Mouse (Mus musculus): Measurements from ENCODE around the gene Nsmce1. TPM values are rescaled to one million over a fixed set of nuclear protein-coding genes. Genes with fewer than 3 reads are reported as not detected.

Gene Nsmce1
- polyA plus RNA-seq, 1 experiment from 2014 or later = 115 TPM

GRCm38 (mm10) chr7:125516723-125517122, 25.3 kb upstream of the Nsmce1 start:
- Histone ChIP-seq H3K9me3 (ENCODE audit: control insufficient read depth, low read length) (no peaks in the 10 kb centered on the region), H3K27me3 (ENCODE audit: control insufficient read depth, insufficient read depth, low read length) (no peaks in the 10 kb centered on the region), H3K4me2 (ENCODE audit: low read depth, low read length, severe bottlenecking) (no peak overlapping the region), H3K9ac (ENCODE audit: low read length) (no peak overlapping the region), H3K4me1 (replicated peaks; ENCODE audit: control insufficient read depth, insufficient read depth, low read length) (no peaks in the 10 kb centered on the region), H3K4me3 (ENCODE audit: low read depth, low read length) (no peak overlapping the region), H3K27ac (ENCODE audit: low read depth, low read length) (no peak overlapping the region), H3K36me3 (ENCODE audit: control insufficient read depth, insufficient read depth, low read length) (no peaks in the 10 kb centered on the region)
- no peak for DNase-seq (ENCODE audit: low spot score)
- WGBS = 94% methylated on average over 8 of the region's 8 CpGs
- no peak for ATAC-seq (replicated peaks; ENCODE audit: low FRiP score)

GRCm38 (mm10) chr7:125515081-125515853, 23.9 kb upstream of the Nsmce1 start:
- Histone ChIP-seq H3K9ac (ENCODE audit: low read length) (no peak overlapping the region), H3K4me3 (ENCODE audit: low read depth, low read length) (no peak overlapping the region), H3K27me3 (ENCODE audit: control insufficient read depth, insufficient read depth, low read length) (no peaks in the 10 kb centered on the region), H3K36me3 (ENCODE audit: control insufficient read depth, insufficient read depth, low read length) (no peaks in the 10 kb centered on the region), H3K4me1 (replicated peaks; ENCODE audit: control insufficient read depth, insufficient read depth, low read length) (no peaks in the 10 kb centered on the region), H3K4me2 (ENCODE audit: low read depth, low read length, severe bottlenecking) (no peak overlapping the region), H3K9me3 (ENCODE audit: control insufficient read depth, low read length) (no peaks in the 10 kb centered on the region), H3K27ac (ENCODE audit: low read depth, low read length) (no peak overlapping the region)
- no peak for DNase-seq (ENCODE audit: low spot score)
- no peak for ATAC-seq (replicated peaks; ENCODE audit: low FRiP score)
- WGBS = 71% methylated on average over 5 of the region's 5 CpGs

- Histone ChIP-seq H3K9me3 (ENCODE audit: control insufficient read depth, low read length) (no peaks in the 10 kb centered on the region), H3K27me3 (ENCODE audit: control insufficient read depth, insufficient read depth, low read length) (no peaks in the 10 kb centered on the region), H3K27ac (ENCODE audit: low read depth, low read length) (no peak overlapping the region), H3K36me3 (ENCODE audit: control insufficient read depth, insufficient read depth, low read length) (no peaks in the 10 kb centered on the region), H3K4me2 (ENCODE audit: low read depth, low read length, severe bottlenecking) (no peak overlapping the region), H3K9ac (ENCODE audit: low read length) (no peak overlapping the region), H3K4me1 (replicated peaks; ENCODE audit: control insufficient read depth, insufficient read depth, low read length) (no peaks in the 10 kb centered on the region), H3K4me3 (ENCODE audit: low read depth, low read length) (no peak overlapping the region)
- DNase-seq (ENCODE audit: low spot score) = no peak
- WGBS = 76% methylated on average over 2 of the region's 2 CpGs
- no peak for ATAC-seq (replicated peaks; ENCODE audit: low FRiP score)
Measured at GRCm38 (mm10) chr7:125511852-125512251, 20.5 kb upstream of the Nsmce1 start.

- H3K9ac ChIP-seq (ENCODE audit: low read length) = no peak overlapping the region
- ATAC-seq (replicated peaks; ENCODE audit: low FRiP score) (no peak), DNase-seq (ENCODE audit: low spot score) (no peak)
- H3K4me2 ChIP-seq (ENCODE audit: low read depth, low read length, severe bottlenecking) = no peak overlapping the region
- no peaks in the 10 kb centered on the region for H3K4me1 ChIP-seq (replicated peaks; ENCODE audit: control insufficient read depth, insufficient read depth, low read length)
- no peak overlapping the region for H3K27ac ChIP-seq (ENCODE audit: low read depth, low read length)
- 89% methylated on average over 5 of the region's 5 CpGs for WGBS
- H3K36me3 ChIP-seq (ENCODE audit: control insufficient read depth, insufficient read depth, low read length) = no peaks in the 10 kb centered on the region
- H3K4me3 ChIP-seq (ENCODE audit: low read depth, low read length) = no peak overlapping the region
- no peaks in the 10 kb centered on the region for H3K9me3 ChIP-seq (ENCODE audit: control insufficient read depth, low read length)
- no peaks in the 10 kb centered on the region for H3K27me3 ChIP-seq (ENCODE audit: control insufficient read depth, insufficient read depth, low read length)
Measured at GRCm38 (mm10) chr7:125511432-125511831, 20.0 kb upstream of the Nsmce1 start.

- WGBS = 79% methylated on average over 2 of the region's 2 CpGs
- H3K4me1 ChIP-seq (replicated peaks; ENCODE audit: control insufficient read depth, insufficient read depth, low read length) = no peaks in the 10 kb centered on the region
Measured at GRCm38 (mm10) chr7:125507279-125507678, 15.9 kb upstream of the Nsmce1 start.

GRCm38 (mm10) chr7:125505568-125505967, 14.2 kb upstream of the Nsmce1 start:
- 87% methylated on average over 10 of the region's 10 CpGs for WGBS

More at GRCm38 (mm10) chr7:125507279-125507678, 15.9 kb upstream of the Nsmce1 start:
- Histone ChIP-seq H3K27ac (ENCODE audit: low read depth, low read length) (no peak overlapping the region), H3K27me3 (ENCODE audit: control insufficient read depth, insufficient read depth, low read length) (no peaks in the 10 kb centered on the region), H3K4me2 (ENCODE audit: low read depth, low read length, severe bottlenecking) (no peak overlapping the region), H3K36me3 (ENCODE audit: control insufficient read depth, insufficient read depth, low read length) (no peaks in the 10 kb centered on the region), H3K9me3 (ENCODE audit: control insufficient read depth, low read length) (no peaks in the 10 kb centered on the region), H3K9ac (ENCODE audit: low read length) (no peak overlapping the region), H3K4me3 (ENCODE audit: low read depth, low read length) (no peak overlapping the region)
- DNase-seq (ENCODE audit: low spot score) (no peak), ATAC-seq (replicated peaks; ENCODE audit: low FRiP score) (no peak)

GRCm38 (mm10) chr7:125504618-125505017, 13.2 kb upstream of the Nsmce1 start:
- no peaks in the 10 kb centered on the region for H3K36me3 ChIP-seq (ENCODE audit: control insufficient read depth, insufficient read depth, low read length)
- no peaks in the 10 kb centered on the region for H3K27me3 ChIP-seq (ENCODE audit: control insufficient read depth, insufficient read depth, low read length)

More at GRCm38 (mm10) chr7:125505568-125505967, 14.2 kb upstream of the Nsmce1 start:
- ATAC-seq (replicated peaks; ENCODE audit: low FRiP score) (no peak), DNase-seq (ENCODE audit: low spot score) (no peak)
- no peak overlapping the region for H3K9ac ChIP-seq (ENCODE audit: low read length)
- H3K27me3 ChIP-seq (ENCODE audit: control insufficient read depth, insufficient read depth, low read length) = no peaks in the 10 kb centered on the region
- no peaks in the 10 kb centered on the region for H3K4me1 ChIP-seq (replicated peaks; ENCODE audit: control insufficient read depth, insufficient read depth, low read length)
- no peak overlapping the region for H3K4me3 ChIP-seq (ENCODE audit: low read depth, low read length)
- no peaks in the 10 kb centered on the region for H3K36me3 ChIP-seq (ENCODE audit: control insufficient read depth, insufficient read depth, low read length)
- H3K27ac ChIP-seq (ENCODE audit: low read depth, low read length) = no peak overlapping the region
- no peaks in the 10 kb centered on the region for H3K9me3 ChIP-seq (ENCODE audit: control insufficient read depth, low read length)
- H3K4me2 ChIP-seq (ENCODE audit: low read depth, low read length, severe bottlenecking) = no peak overlapping the region

GRCm38 (mm10) chr7:125503374-125504092, 12.1 kb upstream of the Nsmce1 start:
- Histone ChIP-seq H3K27me3 (ENCODE audit: control insufficient read depth, insufficient read depth, low read length) (no peaks in the 10 kb centered on the region), H3K27ac (ENCODE audit: low read depth, low read length) (no peak overlapping the region), H3K9me3 (ENCODE audit: control insufficient read depth, low read length) (no peaks in the 10 kb centered on the region), H3K36me3 (ENCODE audit: control insufficient read depth, insufficient read depth, low read length) (no peaks in the 10 kb centered on the region), H3K4me1 (replicated peaks; ENCODE audit: control insufficient read depth, insufficient read depth, low read length) (no peaks in the 10 kb centered on the region), H3K4me3 (ENCODE audit: low read depth, low read length) (no peak overlapping the region), H3K4me2 (ENCODE audit: low read depth, low read length, severe bottlenecking) (no peak overlapping the region), H3K9ac (ENCODE audit: low read length) (no peak overlapping the region)
- 82% methylated on average over 5 of the region's 5 CpGs for WGBS
- DNase-seq (ENCODE audit: low spot score) (no peak), ATAC-seq (replicated peaks; ENCODE audit: low FRiP score) (no peak)

More at GRCm38 (mm10) chr7:125504618-125505017, 13.2 kb upstream of the Nsmce1 start:
- Histone ChIP-seq H3K4me3 (ENCODE audit: low read depth, low read length) (no peak overlapping the region), H3K27ac (ENCODE audit: low read depth, low read length) (no peak overlapping the region), H3K9me3 (ENCODE audit: control insufficient read depth, low read length) (no peaks in the 10 kb centered on the region), H3K4me2 (ENCODE audit: low read depth, low read length, severe bottlenecking) (no peak overlapping the region), H3K9ac (ENCODE audit: low read length) (no peak overlapping the region), H3K4me1 (replicated peaks; ENCODE audit: control insufficient read depth, insufficient read depth, low read length) (no peaks in the 10 kb centered on the region)
- no peak for ATAC-seq (replicated peaks; ENCODE audit: low FRiP score)
- no peak for DNase-seq (ENCODE audit: low spot score)
- 92% methylated on average over 5 of the region's 5 CpGs for WGBS

Data from forebrain, embryonic 11.5 days (tissue).